15 mouse cellular contexts compared by ENCODE assay signal in the genomic region with DNA sequence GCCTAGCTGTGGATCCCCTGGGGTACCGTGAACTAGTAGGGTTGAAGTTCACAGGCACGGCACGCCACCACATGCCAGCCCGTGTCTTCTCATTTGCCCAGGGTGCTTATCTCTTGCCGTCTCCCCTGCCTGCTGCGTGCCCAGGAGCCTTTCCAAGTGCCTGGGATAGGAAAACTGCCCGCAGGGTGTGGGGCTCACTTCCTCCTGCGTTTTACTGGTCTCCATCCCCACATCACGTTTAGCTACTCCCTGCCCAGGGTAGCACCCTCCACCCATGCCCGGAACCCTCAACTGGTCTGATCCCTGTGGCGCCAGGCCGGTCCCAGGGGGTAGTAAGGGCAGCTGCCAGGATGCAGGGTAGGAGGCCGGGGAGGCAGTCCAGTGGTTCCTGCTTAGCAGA. TPM values are rescaled to one million over a fixed set of nuclear protein-coding genes. Genes with fewer than 3 reads are reported as not detected.
"Had no signal": no experiment of that assay in that cellular context is flagged by ENCODE, and none has a peak within 500 bp of the region (broad histone marks: within the 10 kb centered on the region; RNA-seq: fewer than 3 reads in every experiment).

No protein-coding gene starts in this region.

- H3K4me2 ChIP-seq: liver, embryonic 11.5 days; lung, embryonic 14.5 days; midbrain, embryonic 12.5 days; neural tube, embryonic 13.5 days had no signal

- H3K27me3 ChIP-seq: midbrain, embryonic 12.5 days; neural tube, embryonic 13.5 days had no signal

- ATAC-seq: midbrain, embryonic 16.5 days had no signal

- H3K27ac ChIP-seq: layer of hippocampus, adult 2 months; midbrain, embryonic 12.5 days; neural tube, embryonic 13.5 days had no signal

- DNase-seq: kidney, postnatal 10 days; kidney, postnatal 4 days; lung, embryonic 14.5 days; lung, postnatal 14 days; retina, postnatal 1 day; right cerebral cortex, postnatal 4 days; spleen, adult 18-20 months; thymus, adult 18-20 months; thymus, postnatal 25 days had no signal

- H3K9ac ChIP-seq: lung, embryonic 14.5 days; midbrain, embryonic 12.5 days; neural tube, embryonic 13.5 days had no signal

- H3K4me1 ChIP-seq: midbrain, embryonic 12.5 days had no signal

- H3K36me3 ChIP-seq: midbrain, embryonic 12.5 days; neural tube, embryonic 13.5 days had no signal

- H3K9me3 ChIP-seq: midbrain, embryonic 12.5 days; neural tube, embryonic 13.5 days had no signal

- H3K4me3 ChIP-seq: layer of hippocampus, adult 2 months; midbrain, embryonic 12.5 days; neural tube, embryonic 13.5 days had no signal

RNA-seq across cellular contexts. Expression of a gene that starts 8.9 kb away (rescaled TPM):
- total RNA-seq: megakaryocyte-erythroid progenitor cell, adult 5-6 weeks had no signal
